Mouse (Mus musculus) macrophage (primary cell): Measurements from ENCODE around the gene Gm10197. TPM values are rescaled to one million over a fixed set of nuclear protein-coding genes. Genes with fewer than 3 reads are reported as not detected.
A peak's percentile ranks its signal among the peaks of the same experiment; 100 is the strongest.

Experiments
- H3K27ac ChIP-seq: fragments of 350-480 bp; formaldehyde crosslinking; 2 replicates; pipeline ENCODE4 v1.9.0; 2021
- H3K36me3 ChIP-seq: fragments of 350-480 bp; formaldehyde crosslinking; 2 replicates; pipeline ENCODE4 v1.9.0; 2021; ENCODE audit errors: inconsistent target
- H3K4me3 ChIP-seq: fragments of 350-480 bp; formaldehyde crosslinking; 2 replicates; pipeline ENCODE4 v1.9.0; 2021; ENCODE audit errors: inconsistent target
- H3K79me2 ChIP-seq: fragments of 350-480 bp; formaldehyde crosslinking; 2 replicates; pipeline ENCODE4 v1.9.0; 2021; ENCODE audit errors: inconsistent target
- WGBS: methylation state at CpG from one replicate; pipeline ENCODE4 v1.1.7; 2026; ENCODE audit warnings: inconsistent platforms; ENCODE audit not compliant: missing documents; 5-methylcytosine and 5-hydroxymethylcytosine counted together
- polyA plus RNA-seq: library from polyadenylated mRNA; stranded (reverse); fragments of 250-400 nt; gene quantifications from 3 replicates; pipeline ENCODE4 v1.2.4, GENCODE M21; 2018; ENCODE audit warnings: inconsistent platforms

Gm10197 gene
- polyA plus RNA-seq, 1 experiment from 2014 or later: not detected

DNA sequence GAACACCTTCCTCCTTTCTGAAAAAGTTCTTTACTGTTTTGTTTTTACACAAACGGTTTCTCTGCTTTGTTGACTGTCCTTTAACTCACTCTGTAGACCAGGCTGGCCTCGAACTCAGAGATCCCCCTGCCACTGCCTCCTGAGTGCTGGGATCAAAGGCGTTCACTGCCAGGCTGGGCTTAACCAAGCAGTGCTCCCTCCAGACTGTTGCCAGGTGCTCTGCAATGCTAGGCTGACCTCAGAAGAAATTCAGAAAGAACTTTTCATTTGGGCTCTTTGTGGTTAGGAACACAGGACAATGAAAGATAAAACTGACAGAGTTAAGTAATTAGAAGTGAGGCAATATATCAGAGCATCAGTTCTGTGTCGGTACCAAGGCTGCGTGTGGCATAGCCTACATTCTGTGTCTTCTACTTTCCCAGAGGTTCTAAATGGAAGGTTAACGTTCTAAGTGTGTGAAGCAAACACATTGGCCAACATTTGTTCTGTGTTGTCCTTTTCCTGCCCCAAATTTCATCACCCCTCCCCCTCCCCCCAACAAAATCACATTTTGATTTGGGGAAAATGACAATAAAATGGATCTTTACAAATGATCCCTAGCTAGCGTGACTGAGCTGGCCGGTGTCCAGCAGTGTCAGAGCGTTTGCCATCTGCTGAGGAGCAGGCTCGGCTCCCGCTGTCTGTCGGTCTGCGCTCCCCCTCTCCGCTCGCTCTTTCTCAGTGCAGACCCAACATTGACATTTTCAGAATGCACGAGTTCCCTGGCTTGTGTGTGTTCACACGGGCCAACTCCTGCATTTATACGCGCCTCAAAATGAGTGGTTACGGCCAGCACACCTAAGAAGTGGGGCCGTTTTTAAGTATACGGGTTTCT is 12.2 kb downstream of the Gm10197 start:
- no peaks in the 10 kb centered on the region for H3K79me2 ChIP-seq
- H3K27ac ChIP-seq: no peak overlapping the region
- 89% methylated on average over 22 of the region's 22 CpGs for WGBS
- no peaks in the 10 kb centered on the region for H3K36me3 ChIP-seq
- no peak overlapping the region for H3K4me3 ChIP-seq

DNA sequence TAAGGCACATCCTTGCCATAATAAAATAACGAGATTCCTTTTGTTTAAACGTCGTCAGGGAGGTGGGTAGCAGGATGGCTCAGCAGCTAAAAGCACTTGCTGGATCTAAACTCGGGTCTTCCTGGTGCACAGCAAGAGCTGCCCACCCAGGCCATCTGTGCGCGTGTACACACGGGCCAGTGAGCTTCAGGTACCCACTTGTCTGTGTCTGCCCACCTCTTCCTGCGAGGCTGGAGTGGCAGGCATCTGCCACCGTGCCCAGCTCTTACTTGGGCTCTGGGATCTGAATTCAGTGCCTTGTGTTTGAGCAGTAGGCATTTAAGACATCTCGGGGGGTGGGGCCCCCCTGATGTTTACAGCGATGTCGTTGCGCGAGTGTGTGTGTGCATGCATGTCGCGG is 16.5 kb downstream of the Gm10197 start:
- H3K4me3 ChIP-seq: no peak overlapping the region
- H3K27ac ChIP-seq: no peak overlapping the region
- no peaks in the 10 kb centered on the region for H3K79me2 ChIP-seq
- 95% methylated on average over 16 of the region's 16 CpGs for WGBS
- no peaks in the 10 kb centered on the region for H3K36me3 ChIP-seq

DNA sequence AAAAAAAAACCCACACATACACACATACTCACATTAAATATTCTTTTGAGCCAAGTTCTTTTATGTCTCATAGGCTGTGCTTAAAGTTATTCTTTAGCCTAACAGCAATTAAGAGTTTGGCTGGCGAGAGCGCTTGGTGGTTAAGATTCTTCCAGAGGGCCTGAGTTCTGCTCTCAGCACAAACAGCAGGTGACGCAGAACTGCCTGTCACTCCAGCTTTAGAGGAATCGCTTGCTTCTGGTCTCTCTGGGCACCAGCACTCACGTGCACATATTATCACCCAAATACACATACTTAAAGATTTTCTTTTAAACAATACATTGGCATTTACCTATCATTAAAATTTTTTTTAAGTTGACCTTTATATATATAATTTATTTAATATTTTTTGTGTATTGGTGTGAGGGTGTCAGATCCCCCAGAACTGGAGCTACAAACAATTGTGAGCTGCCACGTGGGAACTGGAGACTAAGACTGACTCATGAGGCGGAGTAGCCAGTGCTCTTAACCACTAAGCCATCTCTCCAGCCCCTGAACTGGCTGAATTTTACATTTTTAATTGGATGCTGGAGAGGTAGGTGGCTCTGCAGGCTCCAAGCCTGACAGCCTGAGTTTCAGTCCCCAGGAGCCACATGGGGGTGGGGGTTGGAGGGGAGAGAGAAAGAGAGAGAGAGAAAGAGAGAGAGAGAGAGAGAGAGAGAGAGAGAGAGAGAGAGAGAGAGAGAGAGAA is 17.1 kb downstream of the Gm10197 start:
- Histone ChIP-seq H3K27ac (no peak overlapping the region), H3K4me3 (no peak overlapping the region), H3K36me3 (no peaks in the 10 kb centered on the region), H3K79me2 (no peaks in the 10 kb centered on the region)
- WGBS: 94% methylated on average over 4 of the region's 7 CpGs

GRCm38 (mm10) chr19:53353864-53354263 is 17.7 kb downstream of the Gm10197 start:
- H3K79me2 ChIP-seq: no peaks in the 10 kb centered on the region
- WGBS: 97% methylated on average over 7 of the region's 7 CpGs

GRCm38 (mm10) chr19:53345766-53346165 is 25.8 kb downstream of the Gm10197 start:
- Histone ChIP-seq H3K27ac (no peak overlapping the region), H3K4me3 (no peak overlapping the region), H3K79me2 (no peaks in the 10 kb centered on the region; the same call in 1 of the 2 replicates), H3K36me3 (no peaks in the 10 kb centered on the region)
- WGBS: 95% methylated on average over 14 of the region's 14 CpGs

More at GRCm38 (mm10) chr19:53353864-53354263, 17.7 kb downstream of the Gm10197 start:
- H3K4me3 ChIP-seq: no peak overlapping the region
- no peaks in the 10 kb centered on the region for H3K36me3 ChIP-seq
- H3K27ac ChIP-seq: no peak overlapping the region

DNA sequence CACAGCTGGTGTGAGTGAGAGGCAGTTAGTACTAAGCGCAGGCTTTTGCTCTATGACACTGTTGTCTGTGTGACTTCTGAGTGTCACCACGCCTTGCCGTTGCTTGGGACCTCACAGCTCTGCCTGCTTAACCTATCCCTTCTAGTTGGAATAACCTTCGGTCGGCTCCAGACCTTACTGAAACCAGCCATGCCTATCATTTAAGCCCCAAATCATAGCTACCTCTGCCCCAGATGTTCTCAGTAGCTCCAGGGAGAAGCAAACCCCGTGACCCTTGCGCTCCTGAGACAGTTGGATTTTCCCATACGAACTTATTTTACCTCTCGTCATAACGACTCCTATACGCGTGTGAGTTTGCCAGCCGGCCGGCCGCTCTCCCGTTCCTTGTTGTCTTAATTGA is 27.5 kb downstream of the Gm10197 start:
- no peak overlapping the region for H3K27ac ChIP-seq
- 95% methylated on average over 16 of the region's 16 CpGs for WGBS
- no peaks in the 10 kb centered on the region for H3K36me3 ChIP-seq
- H3K79me2 ChIP-seq: no peaks in the 10 kb centered on the region; the same call in 1 of the 2 replicates
- no peak overlapping the region for H3K4me3 ChIP-seq

DNA sequence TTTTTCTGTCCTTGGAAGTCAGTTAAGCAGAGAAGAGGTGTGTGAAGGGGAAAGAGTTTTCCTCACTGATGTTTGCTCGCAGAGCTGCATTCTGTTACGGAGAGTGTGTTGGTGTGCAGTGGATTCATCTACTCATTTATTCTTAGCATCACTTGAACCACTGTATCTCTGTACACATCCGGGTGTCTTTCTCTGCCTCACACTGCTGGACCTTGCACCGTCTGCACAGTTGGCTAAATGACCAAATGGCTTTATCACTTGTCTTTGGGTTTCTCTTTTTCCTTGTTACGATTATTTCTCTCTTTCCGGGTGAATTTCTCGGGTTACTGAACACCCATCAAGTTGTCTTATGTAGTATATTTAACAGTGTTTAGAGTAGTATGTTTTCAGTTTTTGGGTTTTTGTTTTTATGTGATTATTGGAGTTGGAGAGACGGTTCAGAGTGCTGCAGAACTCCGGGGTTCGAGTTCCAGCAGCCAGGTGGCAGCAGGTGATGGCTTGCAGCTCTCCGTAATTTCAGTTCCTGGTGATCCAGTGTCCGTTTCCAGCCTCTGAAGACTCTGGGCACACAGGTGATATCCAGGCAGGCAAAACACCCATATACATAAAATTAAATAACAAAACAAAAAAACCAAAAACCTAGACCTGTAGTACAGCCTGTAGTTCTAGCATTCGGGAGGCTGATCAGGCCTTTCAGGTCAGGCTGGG is 28.2 kb downstream of the Gm10197 start:
- Histone ChIP-seq H3K27ac (no peak overlapping the region), H3K4me3 (no peak overlapping the region), H3K79me2 (no peaks in the 10 kb centered on the region; the same call in 1 of the 2 replicates), H3K36me3 (no peaks in the 10 kb centered on the region)
- 95% methylated on average over 13 of the region's 13 CpGs for WGBS

DNA sequence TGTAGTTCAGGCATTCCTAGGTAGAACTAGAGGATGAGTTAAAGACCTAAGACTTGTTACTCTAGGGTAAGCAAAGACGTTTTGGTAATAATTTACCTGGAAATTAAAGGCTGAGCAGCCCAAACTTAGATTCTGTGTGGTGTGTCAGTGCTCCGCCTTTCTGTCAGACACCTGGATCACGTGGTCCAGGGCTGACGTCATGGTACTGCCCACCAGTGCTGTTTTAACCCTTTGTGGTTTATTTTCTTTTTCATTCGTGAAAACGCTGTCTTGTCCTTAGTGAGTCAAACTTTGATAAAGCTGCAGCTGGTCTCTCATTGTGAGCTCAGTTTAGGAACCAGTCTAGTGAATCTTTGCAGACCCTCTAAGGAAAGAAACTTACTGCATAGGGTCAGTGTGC is 31.1 kb downstream of the Gm10197 start:
- no peaks in the 10 kb centered on the region for H3K36me3 ChIP-seq
- no peak overlapping the region for H3K4me3 ChIP-seq
- 48% methylated on average over 6 of the region's 6 CpGs for whole genome bisulfite sequencing
- no peaks in the 10 kb centered on the region; the same call in 1 of the 2 replicates for H3K79me2 ChIP-seq
- no peak overlapping the region for H3K27ac ChIP-seq

DNA sequence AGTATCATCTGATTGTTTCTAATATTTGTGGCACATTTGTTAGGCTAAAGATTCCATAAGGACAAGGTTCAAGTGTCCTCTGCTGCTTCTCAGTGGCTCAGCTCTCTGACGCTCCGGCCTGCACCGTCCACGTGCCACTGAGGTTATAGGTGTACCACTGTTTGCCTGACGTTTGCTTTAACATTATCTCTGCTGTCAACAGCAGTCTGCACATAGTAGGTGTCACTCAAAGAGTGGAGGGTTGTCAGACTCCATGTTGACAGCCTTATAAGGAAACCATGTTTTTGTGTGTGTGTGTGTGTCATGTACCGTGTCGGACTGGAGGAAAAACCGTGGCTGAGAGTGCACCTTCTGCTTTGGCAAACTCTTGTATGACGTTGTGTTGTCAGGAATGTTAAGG is 36.3 kb downstream of the Gm10197 start:
- no peaks in the 10 kb centered on the region; the same call in 1 of the 2 replicates for H3K79me2 ChIP-seq
- no peak overlapping the region for H3K27ac ChIP-seq
- no peak overlapping the region for H3K4me3 ChIP-seq
- WGBS: 96% methylated on average over 9 of the region's 9 CpGs
- H3K36me3 ChIP-seq: no peaks in the 10 kb centered on the region

GRCm38 (mm10) chr19:53333730-53334129 is 37.8 kb downstream of the Gm10197 start:
- Histone ChIP-seq H3K36me3 (no peaks in the 10 kb centered on the region), H3K79me2 (no peaks in the 10 kb centered on the region; the same call in 1 of the 2 replicates), H3K4me3 (no peak overlapping the region), H3K27ac (no peak overlapping the region)
- 92% methylated on average over 6 of the region's 6 CpGs for WGBS

DNA sequence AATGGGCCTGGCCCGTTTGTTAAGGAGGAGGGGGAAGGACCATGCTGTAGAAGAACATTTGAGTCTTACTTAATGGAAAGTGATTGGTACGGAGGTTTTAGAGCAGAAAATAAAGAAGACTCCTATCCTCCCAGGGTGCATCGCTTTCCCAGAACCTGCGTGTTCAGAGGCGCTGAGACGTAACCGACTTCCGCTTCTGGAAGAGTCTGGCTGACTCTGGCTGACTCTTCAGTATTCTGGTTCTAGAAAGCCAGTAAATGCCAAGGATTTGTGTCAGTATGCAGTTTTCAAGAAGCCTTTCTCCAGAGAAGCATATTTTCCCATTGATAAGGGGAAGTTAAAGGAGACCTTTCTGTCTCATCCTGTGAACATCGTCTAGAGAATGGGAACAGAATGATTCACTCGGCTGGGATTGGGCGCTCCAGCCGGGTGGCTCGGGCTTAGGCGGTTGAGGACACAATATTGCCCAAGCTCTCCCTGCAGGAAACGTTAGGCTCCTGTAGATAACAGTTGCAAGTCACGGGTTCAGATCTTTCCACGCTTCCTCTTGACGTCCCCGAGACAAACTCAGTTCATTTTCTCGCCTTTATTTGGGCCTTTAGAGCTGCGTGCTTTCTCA is 39.6 kb downstream of the Gm10197 start:
- 72% methylated on average over 21 of the region's 21 CpGs for WGBS
- no peaks in the 10 kb centered on the region; the same call in 1 of the 2 replicates for H3K79me2 ChIP-seq
- H3K4me3 ChIP-seq: no peak overlapping the region
- no peaks in the 10 kb centered on the region for H3K36me3 ChIP-seq
- no peak overlapping the region for H3K27ac ChIP-seq

GRCm38 (mm10) chr19:53329992-53330381 is 41.6 kb downstream of the Gm10197 start:
- H3K4me3 ChIP-seq: peak overlapping the region; percentile 33
- H3K36me3 ChIP-seq: no peaks in the 10 kb centered on the region
- no peaks in the 10 kb centered on the region for H3K79me2 ChIP-seq
- no peak overlapping the region for H3K27ac ChIP-seq
- 2% methylated on average over 24 of the region's 29 CpGs for WGBS

- Histone ChIP-seq H3K27ac (no peak overlapping the region), H3K36me3 (no peaks in the 10 kb centered on the region), H3K4me3 (peak overlapping the region; percentile 33), H3K79me2 (peaks cover 3% of the 10 kb centered on the region; the same call in 1 of the 2 replicates)
- WGBS: under 1% methylated on average over 82 of the region's 106 CpGs
Measured at GRCm38 (mm10) chr19:53329221-53329991, 42.2 kb downstream of the Gm10197 start.
